Comparison of ENCODE assay signal across 23 mouse cellular contexts in genomic region chr19:24640982-24641381, GRCm38 (mm10). TPM values are rescaled to one million over a fixed set of nuclear protein-coding genes. Genes with fewer than 3 reads are reported as not detected.
"Had no signal": no experiment of that assay in that cellular context is flagged by ENCODE, and none has a peak within 500 bp of the region (broad histone marks: within the 10 kb centered on the region; RNA-seq: fewer than 3 reads in every experiment).

No protein-coding gene starts in this region.

- H3K4me2 ChIP-seq: lung, embryonic 15.5 days; midbrain, embryonic 11.5 days; midbrain, embryonic 13.5 days; midbrain, embryonic 15.5 days; neural tube, embryonic 13.5 days; neural tube, embryonic 15.5 days had no signal

- H3K9ac ChIP-seq: liver, postnatal 0 days; lung, embryonic 15.5 days; midbrain, embryonic 13.5 days; midbrain, embryonic 15.5 days; neural tube, embryonic 13.5 days; neural tube, embryonic 15.5 days had no signal

- H3K36me3 ChIP-seq: lung, embryonic 15.5 days; midbrain, embryonic 13.5 days; midbrain, embryonic 15.5 days; neural tube, embryonic 13.5 days; neural tube, embryonic 15.5 days had no signal

- H3K4me1 ChIP-seq: lung, embryonic 15.5 days; midbrain, embryonic 13.5 days; midbrain, embryonic 15.5 days; neural tube, embryonic 13.5 days; neural tube, embryonic 15.5 days had no signal

- H3K9me3 ChIP-seq: lung, embryonic 15.5 days; megakaryocyte, embryonic 14.5 days; midbrain, embryonic 13.5 days; midbrain, embryonic 15.5 days; neural tube, embryonic 13.5 days; neural tube, embryonic 15.5 days had no signal

- H3K4me3 ChIP-seq: lung, embryonic 15.5 days; megakaryocyte, embryonic 14.5 days; midbrain, embryonic 13.5 days; midbrain, embryonic 15.5 days; neural tube, embryonic 13.5 days; neural tube, embryonic 15.5 days had no signal

- ATAC-seq: liver, postnatal 0 days; lung, postnatal 0 days; midbrain, embryonic 13.5 days; midbrain, embryonic 15.5 days had no signal

- H3K27ac ChIP-seq: lung, embryonic 15.5 days; macrophage; midbrain, embryonic 13.5 days; midbrain, embryonic 15.5 days; neural tube, embryonic 13.5 days; neural tube, embryonic 15.5 days had no signal

- DNase-seq: liver, postnatal 0 days; lung, adult 2 months; lung, postnatal 14 days; lung, postnatal 36 days; retina, postnatal 1 day; right cerebral cortex, adult 18-20 months; right cerebral cortex, postnatal 25 days; right cerebral cortex, postnatal 4 days; spleen, adult 18-20 months; thymus, adult 18-20 months; thymus, postnatal 14 days; thymus, postnatal 36 days had no signal

- H3K27me3 ChIP-seq: lung, embryonic 15.5 days; midbrain, embryonic 13.5 days; midbrain, embryonic 15.5 days; neural tube, embryonic 15.5 days had no signal

RNA-seq across cellular contexts. Expression of gene Tmem252, which starts 32.8 kb away (rescaled TPM):
- total RNA-seq: megakaryocyte progenitor cell, adult 5-6 weeks; monocyte, adult 5-6 weeks had no signal
- polyA plus RNA-seq: macrophage had no signal
